Mouse (Mus musculus) hindbrain, embryonic 15.5 days (tissue): Measurements from ENCODE around the gene Olfr372. TPM values are rescaled to one million over a fixed set of nuclear protein-coding genes. Genes with fewer than 3 reads are reported as not detected.
"Not testable (repeated sequence)": the region's sequence is repeated elsewhere in the genome, so short reads cannot be mapped to it uniquely, and the experiment has no call there.

Experiments
- ATAC-seq: fragments of 200-750 bp; cut with Nextera tagmentation; 2 replicates; pipeline ENCODE4 v1.8.0; 2017; ENCODE audit warnings: low read depth, moderate number of reproducible peaks, moderate TSS enrichment; ENCODE audit not compliant: low FRiP score
- H3K27ac ChIP-seq: fragments of 300-500 bp; sonication (generic); replicated peaks from 2 replicates; pipeline ENCODE4 v1.5.1; 2015; ENCODE audit warnings: mild to moderate bottlenecking, inconsistent platforms
- H3K27me3 ChIP-seq: fragments of 300-500 bp; sonication (generic); 2 replicates; pipeline ENCODE4 v1.6.1; 2015; ENCODE audit warnings: control low read depth, inconsistent platforms
- H3K36me3 ChIP-seq: fragments of 300-500 bp; sonication (generic); 2 replicates; pipeline ENCODE4 v1.6.1; 2015; ENCODE audit warnings: control low read depth, inconsistent platforms
- H3K4me1 ChIP-seq: fragments of 300-500 bp; sonication (generic); replicated peaks from 2 replicates; pipeline ENCODE4 v1.6.1; 2015; ENCODE audit warnings: control low read depth, inconsistent platforms
- H3K4me2 ChIP-seq: fragments of 300-500 bp; sonication (generic); 2 replicates; pipeline ENCODE4 v1.6.1; 2015; ENCODE audit warnings: moderate library complexity, mild to moderate bottlenecking, inconsistent platforms
- H3K4me3 ChIP-seq: fragments of 300-500 bp; sonication (generic); 2 replicates; pipeline ENCODE4 v1.5.1; 2015; ENCODE audit warnings: mild to moderate bottlenecking, inconsistent platforms
- H3K9ac ChIP-seq: fragments of 300-500 bp; sonication (generic); 2 replicates; pipeline ENCODE4 v1.6.1; 2015; ENCODE audit warnings: inconsistent platforms
- H3K9me3 ChIP-seq: fragments of 300-500 bp; sonication (generic); 2 replicates; pipeline ENCODE4 v1.6.1; 2016; ENCODE audit warnings: control low read depth, inconsistent platforms
- WGBS: fragments of 180-500 bp; shearing (Covaris S2); methylation state at CpG from one replicate; pipeline ENCODE4 v1.1.7; 2015; 5-methylcytosine and 5-hydroxymethylcytosine counted together
- polyA plus RNA-seq: library from polyadenylated mRNA; unstranded; fragments of >200 nt; fragmentation: Nextera tagmentation; extraction: Ambion mirVana; gene quantifications from 2 replicates; pipeline ENCODE4 v1.2.1, GENCODE M21; 2015

The Olfr372 gene
- polyA plus RNA-seq, 1 experiment from 2014 or later: 0.04 TPM

GRCm38 (mm10) chr8:72024886-72025285, 16.1 kb upstream of the Olfr372 start:
- H3K36me3 ChIP-seq, H3K27me3 ChIP-seq, H3K9me3 ChIP-seq, H3K4me1 ChIP-seq, H3K27ac ChIP-seq, H3K4me2 ChIP-seq, H3K9ac ChIP-seq, ATAC-seq, H3K4me3 ChIP-seq: not testable (repeated sequence)
- 22% methylated on average over 4 of the region's 9 CpGs for WGBS

GRCm38 (mm10) chr8:72032926-72033325, 8.1 kb upstream of the Olfr372 start:
- H3K9me3 ChIP-seq, H3K36me3 ChIP-seq, ATAC-seq, H3K27me3 ChIP-seq, H3K4me1 ChIP-seq, H3K9ac ChIP-seq, H3K27ac ChIP-seq, H3K4me2 ChIP-seq, H3K4me3 ChIP-seq: not testable (repeated sequence)
- 31% methylated on average over 4 of the region's 4 CpGs for WGBS

GRCm38 (mm10) chr8:72042493-72042892, 1.5 kb downstream of the Olfr372 start:
- no peaks in the 10 kb centered on the region for H3K27me3 ChIP-seq
- 84% methylated on average over 1 of the region's 1 CpGs for WGBS
- no peak overlapping the region for H3K9ac ChIP-seq
- H3K4me2 ChIP-seq: no peak overlapping the region
- no peaks in the 10 kb centered on the region for H3K9me3 ChIP-seq
- ATAC-seq: no peak
- no peak overlapping the region for H3K4me3 ChIP-seq
- H3K36me3 ChIP-seq: no peaks in the 10 kb centered on the region
- no peak overlapping the region for H3K27ac ChIP-seq
- no peaks in the 10 kb centered on the region for H3K4me1 ChIP-seq

- not testable (repeated sequence) for H3K4me2 ChIP-seq, H3K36me3 ChIP-seq, H3K27ac ChIP-seq, H3K4me3 ChIP-seq, H3K9ac ChIP-seq, ATAC-seq, H3K27me3 ChIP-seq, H3K4me1 ChIP-seq, H3K9me3 ChIP-seq
Observed at GRCm38 (mm10) chr8:72054633-72055032, 13.6 kb downstream of the Olfr372 start.

GRCm38 (mm10) chr8:72057643-72058042, 16.6 kb downstream of the Olfr372 start:
- H3K9me3 ChIP-seq, H3K27ac ChIP-seq, H3K9ac ChIP-seq, H3K4me2 ChIP-seq, H3K4me3 ChIP-seq, ATAC-seq, H3K4me1 ChIP-seq, H3K36me3 ChIP-seq, H3K27me3 ChIP-seq: not testable (repeated sequence)
- WGBS: 88% methylated on average over 3 of the region's 4 CpGs

- WGBS: 86% methylated on average over 1 of the region's 1 CpGs
- H3K27me3 ChIP-seq, H3K9ac ChIP-seq, ATAC-seq, H3K27ac ChIP-seq, H3K4me2 ChIP-seq, H3K4me3 ChIP-seq, H3K9me3 ChIP-seq, H3K4me1 ChIP-seq, H3K36me3 ChIP-seq: not testable (repeated sequence)
Observed at GRCm38 (mm10) chr8:72066819-72067399, 25.9 kb downstream of the Olfr372 start.

GRCm38 (mm10) chr8:72082877-72083276, 41.9 kb downstream of the Olfr372 start, which contains the start of gene Olfr373:
Olfr373 (plus strand) TSS chr8:72083177.
- H3K27ac ChIP-seq: not testable (repeated sequence)

GRCm38 (mm10) chr8:72084744-72085143, 43.7 kb downstream of the Olfr372 start:
- H3K4me1 ChIP-seq: no peaks in the 10 kb centered on the region
- no peak overlapping the region for H3K4me2 ChIP-seq
- WGBS: 72% methylated on average over 5 of the region's 5 CpGs
- no peaks in the 10 kb centered on the region for H3K27me3 ChIP-seq
- H3K9ac ChIP-seq: no peak overlapping the region
- no peak for ATAC-seq
- no peaks in the 10 kb centered on the region for H3K9me3 ChIP-seq
- no peaks in the 10 kb centered on the region for H3K36me3 ChIP-seq
- no peak overlapping the region for H3K4me3 ChIP-seq
- H3K27ac ChIP-seq: no peak overlapping the region

More at GRCm38 (mm10) chr8:72082877-72083276, 41.9 kb downstream of the Olfr372 start, which contains the start of gene Olfr373:
- not testable (repeated sequence) for H3K9me3 ChIP-seq, H3K27me3 ChIP-seq, H3K9ac ChIP-seq, H3K4me2 ChIP-seq, H3K4me3 ChIP-seq, ATAC-seq, H3K36me3 ChIP-seq, H3K4me1 ChIP-seq

- not testable (repeated sequence) for H3K4me1 ChIP-seq, H3K9ac ChIP-seq, H3K27me3 ChIP-seq, H3K4me3 ChIP-seq, H3K9me3 ChIP-seq, ATAC-seq, H3K36me3 ChIP-seq, H3K4me2 ChIP-seq, H3K27ac ChIP-seq
- WGBS: 85% methylated on average over 3 of the region's 3 CpGs
Observed at GRCm38 (mm10) chr8:72087611-72088010, 46.6 kb downstream of the Olfr372 start.

- not testable (repeated sequence) for H3K4me1 ChIP-seq, H3K27ac ChIP-seq, ATAC-seq, H3K27me3 ChIP-seq, H3K36me3 ChIP-seq, H3K9ac ChIP-seq, H3K9me3 ChIP-seq, H3K4me3 ChIP-seq, H3K4me2 ChIP-seq
Observed at GRCm38 (mm10) chr8:72096721-72097120, 55.7 kb downstream of the Olfr372 start.

GRCm38 (mm10) chr8:72099377-72100103, 58.5 kb downstream of the Olfr372 start:
- H3K4me2 ChIP-seq, H3K27me3 ChIP-seq, H3K9me3 ChIP-seq, H3K36me3 ChIP-seq, H3K4me1 ChIP-seq, H3K27ac ChIP-seq, H3K4me3 ChIP-seq, H3K9ac ChIP-seq, ATAC-seq: not testable (repeated sequence)
- WGBS: 55% methylated on average over 6 of the region's 7 CpGs

GRCm38 (mm10) chr8:72105165-72105564, 64.1 kb downstream of the Olfr372 start:
- Histone ChIP-seq H3K9me3 (0 out of 2 replicates have a peak, but pooled peaks cover 2% of the 10 kb centered on the region), H3K4me3 (no peak overlapping the region), H3K9ac (no peak overlapping the region), H3K27ac (no peak overlapping the region), H3K27me3 (no peaks in the 10 kb centered on the region), H3K4me2 (no peak overlapping the region), H3K36me3 (no peaks in the 10 kb centered on the region), H3K4me1 (no peaks in the 10 kb centered on the region)
- no peak for ATAC-seq
- WGBS: 22% methylated on average over 4 of the region's 4 CpGs

- no peaks in the 10 kb centered on the region for H3K4me1 ChIP-seq
- H3K27me3 ChIP-seq: no peaks in the 10 kb centered on the region
- WGBS: 93% methylated on average over 3 of the region's 3 CpGs
- no peaks in the 10 kb centered on the region for H3K36me3 ChIP-seq
- no peak within 1 kb of the TSS for H3K27ac ChIP-seq
- H3K9me3 ChIP-seq: 0 out of 2 replicates have a peak, but pooled peaks cover 2% of the 10 kb centered on the region
- no peak within 1 kb of the TSS for H3K4me3 ChIP-seq
- no peak for ATAC-seq
- no peak within 1 kb of the TSS for H3K4me2 ChIP-seq
- no peak within 1 kb of the TSS for H3K9ac ChIP-seq
Observed at GRCm38 (mm10) chr8:72106740-72107139, 65.7 kb downstream of the Olfr372 start, which contains the start of gene Olfr374. Olfr374 (plus strand) TSS chr8:72107040.
